Mouse (Mus musculus) left cerebral cortex, adult 2 months (tissue): ENCODE measurements at regions not wholly inside any gene's neighbourhood (a gene's known extent, or its start where the extent isn't known, plus 50 kb on each side); places are given as distances from the start of the nearest gene placed in this dataset.
A peak's percentile ranks its signal among the peaks of the same experiment; 100 is the strongest.

Experiments
- DNase-seq, 2 experiments: peaks; one replicate each; pipeline ENCODE4 v3.0.0; 2021 to 2022; ENCODE audit warnings: low spot score in 2 of 2, mixed read lengths in 1 of 2; ENCODE audit errors: extremely low spot score in 1 of 2
- H3K27ac ChIP-seq: fragments of 200-600 bp; 2 replicates; pipeline ENCODE4 v1.8.1; 2022
- H3K4me3 ChIP-seq: fragments of 200-600 bp; 2 replicates; pipeline ENCODE4 v1.8.1; 2022
- CTCF ChIP-seq: fragments of 200-600 bp; IDR thresholded peaks from 2 replicates; pipeline ENCODE4 v1.8.1; 2022; ENCODE audit warnings: antibody characterized with exemption, mild to moderate bottlenecking, moderate library complexity
- intact Hi-C: fragments of 180-260 bp; cut with DNase I; formaldehyde crosslinking; loops from one replicate; pipeline ENCODE4 v1.15.1; 2025

DNA sequence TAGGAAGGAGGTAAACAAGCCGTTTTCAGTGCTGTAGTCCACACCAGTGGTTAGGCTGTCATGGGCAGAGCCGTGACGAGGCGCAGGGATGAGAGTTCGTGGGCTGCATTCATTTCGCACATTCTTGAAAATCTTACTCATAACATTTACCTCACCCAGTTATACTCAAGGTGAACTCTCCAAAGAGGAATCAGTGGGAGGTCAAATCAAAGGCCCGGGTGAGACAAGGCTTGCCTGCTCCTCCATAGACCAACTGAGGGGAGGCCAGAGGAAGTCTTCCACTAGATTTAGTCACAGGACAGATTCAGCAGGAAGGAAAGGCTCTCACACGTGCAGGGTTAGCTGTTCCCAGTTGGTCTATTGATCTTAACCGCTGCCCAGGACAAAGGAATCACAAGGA is 262.6 kb upstream of the Cxcr4 start:
- DNase-seq, result no peak
- intact Hi-C loops, result no loop called here
- Histone ChIP-seq H3K27ac (no peak overlapping the region), H3K4me3 (no peak overlapping the region)
- TF ChIP-seq CTCF, result no peak

- Histone ChIP-seq H3K4me3 (no peak overlapping the region), H3K27ac (no peak overlapping the region)
- intact Hi-C loops, result no loop called here
- no peak for DNase-seq
- no peak for TF ChIP-seq CTCF
Measured at GRCm38 (mm10) chr1:128853286-128853685, 261.2 kb upstream of the Cxcr4 start.

- DNase-seq, result no peak
Measured at GRCm38 (mm10) chr1:128837361-128837760, 245.3 kb upstream of the Cxcr4 start.

GRCm38 (mm10) chr1:128835510-128835909 is 243.4 kb upstream of the Cxcr4 start:
- no peak overlapping the region for H3K4me3 ChIP-seq
- intact Hi-C loops, result no loop called here
- TF ChIP-seq CTCF, result no peak
- no peak overlapping the region for H3K27ac ChIP-seq
- DNase-seq, result no peak

More at GRCm38 (mm10) chr1:128837361-128837760, 245.3 kb upstream of the Cxcr4 start:
- no peak overlapping the region for H3K4me3 ChIP-seq
- intact Hi-C loops, result no loop called here
- H3K27ac ChIP-seq, result no peak overlapping the region
- no peak for TF ChIP-seq CTCF

- Histone ChIP-seq H3K4me3 (no peak overlapping the region), H3K27ac (no peak overlapping the region)
- DNase-seq, result no peak
- no peak for TF ChIP-seq CTCF
- intact Hi-C loops, result loop anchor here (2.0 kb wide), 2 partner anchors 464 to 550 kb away; no protein-coding TSS in a partner anchor
Measured at GRCm38 (mm10) chr1:128833096-128833715, 241.1 kb upstream of the Cxcr4 start.

DNA sequence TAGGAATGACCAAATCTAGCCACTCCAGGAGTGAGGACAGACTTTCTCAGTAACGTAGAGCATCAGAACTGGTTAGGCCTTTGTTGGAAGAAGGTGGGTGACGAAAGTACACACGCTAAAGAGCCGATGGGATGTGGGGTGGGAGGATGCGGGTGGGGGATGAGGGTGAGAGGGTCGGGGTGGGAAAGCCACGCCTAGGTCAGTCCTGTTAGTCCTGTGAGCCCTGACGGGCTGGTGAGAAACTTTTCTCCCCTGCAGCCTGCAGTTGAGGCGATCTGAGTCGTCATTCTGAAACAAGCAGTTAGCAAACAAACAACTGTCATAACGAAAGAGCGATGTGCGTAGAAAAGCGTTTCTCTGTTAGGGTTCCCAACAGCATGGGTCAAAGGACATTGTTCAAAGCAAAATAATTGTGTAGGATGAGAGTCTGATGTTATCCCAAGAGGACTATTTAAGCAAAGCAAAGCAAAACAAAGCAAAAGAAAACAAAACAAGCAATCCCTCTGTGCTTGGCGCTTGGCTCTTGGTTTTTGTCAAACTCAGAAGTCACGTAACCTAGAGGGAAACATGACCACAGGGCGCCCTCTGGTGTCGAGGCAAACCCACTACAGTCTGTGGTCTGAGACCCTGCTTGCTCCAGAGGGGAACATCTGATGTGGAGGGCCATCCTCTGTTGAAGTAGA is 240.2 kb upstream of the Cxcr4 start:
- Histone ChIP-seq H3K27ac (no peak overlapping the region), H3K4me3 (peak overlapping the region; percentile 34)
- peak; percentile 84 for TF ChIP-seq CTCF
- intact Hi-C loops, result loop anchor here (2.0 kb wide), 2 partner anchors 464 to 550 kb away; no protein-coding TSS in a partner anchor
- peak; percentile 52 to 78 for DNase-seq

- no peak for TF ChIP-seq CTCF
- H3K4me3 ChIP-seq, result no peak overlapping the region
- no peak overlapping the region for H3K27ac ChIP-seq
- no peak for DNase-seq
- intact Hi-C loops, result no loop called here
Measured at GRCm38 (mm10) chr1:128830671-128831240, 238.7 kb upstream of the Cxcr4 start.

GRCm38 (mm10) chr1:128829536-128829935 is 237.4 kb upstream of the Cxcr4 start:
- DNase-seq, result no peak
- Histone ChIP-seq H3K4me3 (no peak overlapping the region), H3K27ac (no peak overlapping the region)
- intact Hi-C loops, result no loop called here
- TF ChIP-seq CTCF, result no peak

- TF ChIP-seq CTCF, result no peak
- no peak overlapping the region for H3K27ac ChIP-seq
- no peak overlapping the region for H3K4me3 ChIP-seq
- intact Hi-C loops, result no loop called here
- DNase-seq, result no peak
Measured at GRCm38 (mm10) chr1:128826419-128826818, 234.3 kb upstream of the Cxcr4 start.

DNA sequence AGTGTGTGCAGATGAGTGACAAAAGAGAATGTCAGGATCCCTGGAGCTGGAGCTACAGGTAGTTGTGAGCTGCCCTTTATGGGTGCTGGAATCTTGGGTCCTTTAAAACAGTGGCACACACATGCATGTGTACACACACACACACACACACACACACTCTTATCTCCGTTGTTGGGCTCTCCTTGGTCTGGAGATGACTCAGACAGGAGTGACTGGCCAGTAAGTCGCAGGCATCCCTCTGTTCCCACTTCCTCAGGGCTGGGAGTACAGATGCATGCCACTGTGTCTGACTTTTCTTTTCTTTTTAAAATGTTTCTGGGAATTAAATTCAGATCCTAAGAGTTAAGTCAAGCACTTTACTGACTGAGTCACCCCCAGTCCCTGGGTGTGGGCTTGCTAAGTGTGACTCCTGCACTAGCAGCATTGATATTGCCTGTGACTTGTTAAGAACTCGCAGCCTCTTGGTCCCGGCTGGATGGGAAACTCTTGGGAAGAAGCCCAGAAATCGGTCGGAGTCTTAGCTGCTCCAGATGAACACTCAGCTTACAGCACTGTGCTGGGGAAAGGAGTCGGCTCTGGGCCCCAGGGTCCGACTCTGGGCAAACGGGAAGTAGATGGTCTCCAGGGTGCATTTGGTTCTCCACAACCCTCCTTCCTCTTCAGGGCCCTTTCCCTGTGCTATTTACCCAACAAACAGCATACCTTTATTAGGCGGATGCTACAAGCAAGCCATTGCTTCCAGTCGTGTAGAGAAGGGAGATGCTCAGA is 233.0 kb upstream of the Cxcr4 start:
- intact Hi-C loops, result loop anchor here (1.0 to 5.0 kb wide), 2 partner anchors 233 to 457 kb away; partner anchors contain the start of gene Cxcr4
- no peak for TF ChIP-seq CTCF

DNA sequence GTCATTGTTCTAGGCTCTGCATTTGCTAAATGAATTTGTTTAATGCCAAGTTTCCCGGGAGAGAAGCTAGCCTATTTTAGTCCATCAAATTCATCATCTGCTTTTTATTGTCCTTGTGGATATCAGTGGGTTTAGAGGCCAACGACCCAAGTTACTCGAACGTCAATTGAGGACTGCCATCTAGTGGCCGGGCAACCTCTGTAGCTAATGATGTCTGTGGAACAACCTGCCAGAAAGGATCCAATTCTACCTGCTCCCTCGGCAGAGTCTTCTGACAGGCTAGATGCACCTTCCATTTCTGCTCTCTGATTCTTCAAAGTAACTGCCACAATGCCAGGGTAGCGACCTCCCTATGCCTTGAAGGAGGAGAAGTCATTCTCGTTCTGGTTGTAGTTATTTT is 232.1 kb upstream of the Cxcr4 start:
- peak; percentile 82 for TF ChIP-seq CTCF
- intact Hi-C loops, result loop anchor here (1.0 to 5.0 kb wide), 2 partner anchors 232 to 456 kb away; partner anchors contain the start of gene Cxcr4
- peak; percentile 63 to 72 for DNase-seq
- Histone ChIP-seq H3K4me3 (no peak overlapping the region), H3K27ac (no peak overlapping the region)

More for the DNA sequence above, 233.0 kb upstream of the Cxcr4 start:
- DNase-seq, result no peak
- Histone ChIP-seq H3K27ac (no peak overlapping the region), H3K4me3 (no peak overlapping the region)
